Mouse (Mus musculus): Measurements from ENCODE around the gene Mobp. TPM values are rescaled to one million over a fixed set of nuclear protein-coding genes. Genes with fewer than 3 reads are reported as not detected.

The Mobp gene
- polyA plus RNA-seq, 3 experiments from 2014 or later, result 0.21 TPM; not detected in 2

- ATAC-seq, result no peak
Measured at GRCm38 (mm10) chr9:120134529-120135160, 14.9 kb upstream of the Mobp start.

- ATAC-seq, result no peak
Measured at GRCm38 (mm10) chr9:120135454-120135853, 14.1 kb upstream of the Mobp start.

GRCm38 (mm10) chr9:120140652-120141051 is 8.9 kb upstream of the Mobp start:
- peak; percentile 78 for ATAC-seq

GRCm38 (mm10) chr9:120144474-120144873 is 5.0 kb upstream of the Mobp start:
- no peak for ATAC-seq

GRCm38 (mm10) chr9:120151152-120151551 is 1.6 kb downstream of the Mobp start:
- no peak for ATAC-seq

GRCm38 (mm10) chr9:120151906-120152399 is 2.4 kb downstream of the Mobp start:
- no peak for ATAC-seq

GRCm38 (mm10) chr9:120158047-120158446 is 8.5 kb downstream of the Mobp start:
- ATAC-seq, result no peak

- ATAC-seq, result no peak
Measured at GRCm38 (mm10) chr9:120163862-120164261, 14.4 kb downstream of the Mobp start.

- no peak for ATAC-seq
Measured at GRCm38 (mm10) chr9:120167826-120168225, 18.3 kb downstream of the Mobp start.

GRCm38 (mm10) chr9:120171295-120171694 is 21.8 kb downstream of the Mobp start:
- ATAC-seq, result no peak

- no peak for ATAC-seq
Measured at GRCm38 (mm10) chr9:120174436-120175137, 25.1 kb downstream of the Mobp start.

- ATAC-seq, result no peak
Measured at GRCm38 (mm10) chr9:120178813-120179212, 29.3 kb downstream of the Mobp start.

GRCm38 (mm10) chr9:120184499-120184898 is 35.0 kb downstream of the Mobp start:
- ATAC-seq, result no peak

- ATAC-seq, result no peak
Measured at GRCm38 (mm10) chr9:120186856-120187255, 37.3 kb downstream of the Mobp start.

GRCm38 (mm10) chr9:120190891-120191290 is 41.4 kb downstream of the Mobp start:
- no peak for ATAC-seq

GRCm38 (mm10) chr9:120191362-120192098 is 42.0 kb downstream of the Mobp start:
- ATAC-seq, result peak; percentile 58

- ATAC-seq, result no peak
Measured at GRCm38 (mm10) chr9:120192742-120193141, 43.2 kb downstream of the Mobp start.

- no peak for ATAC-seq
Measured at GRCm38 (mm10) chr9:120200873-120201272, 51.4 kb downstream of the Mobp start.

- no peak for ATAC-seq
Measured at GRCm38 (mm10) chr9:120201743-120202142, 52.2 kb downstream of the Mobp start.

GRCm38 (mm10) chr9:120202683-120203082 is 53.2 kb downstream of the Mobp start:
- no peak for ATAC-seq

GRCm38 (mm10) chr9:120203936-120204335 is 54.4 kb downstream of the Mobp start:
- ATAC-seq, result no peak

- ATAC-seq, result no peak
Measured at GRCm38 (mm10) chr9:120206897-120207296, 57.4 kb downstream of the Mobp start.

GRCm38 (mm10) chr9:120210068-120210467 is 60.6 kb downstream of the Mobp start:
- ATAC-seq, result no peak

All from inflammation-experienced regulatory T-cells, adult 6 months (primary cell).